Mouse (Mus musculus) liver, embryonic 14.5 days (tissue): Measurements from ENCODE around the gene Kri1.

ENCODE experiments used
- CTCF ChIP-seq: IDR thresholded peaks from 2 replicates; pipeline ENCODE4 v1.5.1; 2016; ENCODE audit warnings: antibody characterized with exemption, low read depth, control low read depth
- EP300 ChIP-seq: IDR thresholded peaks from 2 replicates; pipeline ENCODE4 v1.6.1; 2016; ENCODE audit warnings: antibody characterized with exemption, low read depth

GRCm38 (mm10) chr9:21292271-21292670, 4.5 kb upstream of the Kri1 start:
- no peak for TF ChIP-seq EP300
- no peak for TF ChIP-seq CTCF
